Mouse (Mus musculus): ENCODE measurements around the gene Lhx6.
A peak's percentile ranks its signal among the peaks of the same experiment; 100 is the strongest.

Lhx6 gene

DNA sequence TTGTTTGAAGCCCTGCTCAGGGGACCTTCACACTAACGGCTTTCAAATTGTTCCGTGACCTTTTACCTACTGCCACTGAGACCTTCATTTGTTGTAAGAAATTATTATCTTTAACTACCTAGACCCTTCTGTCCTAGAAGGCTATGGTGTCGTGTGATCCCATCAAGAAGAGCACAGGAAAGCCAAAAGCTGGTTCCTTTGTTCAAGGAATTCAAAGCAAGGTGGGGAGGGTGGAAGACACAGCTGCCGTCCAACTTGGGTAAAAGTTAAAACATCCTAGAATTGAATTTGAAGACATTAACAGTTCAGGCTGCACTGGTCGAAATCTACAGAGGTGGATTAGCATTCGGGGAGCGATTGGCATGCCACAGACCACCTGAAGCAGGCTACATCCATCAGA is 71.2 kb downstream of the Lhx6 start:
- peak; percentile 91 for DNase-seq

DNA sequence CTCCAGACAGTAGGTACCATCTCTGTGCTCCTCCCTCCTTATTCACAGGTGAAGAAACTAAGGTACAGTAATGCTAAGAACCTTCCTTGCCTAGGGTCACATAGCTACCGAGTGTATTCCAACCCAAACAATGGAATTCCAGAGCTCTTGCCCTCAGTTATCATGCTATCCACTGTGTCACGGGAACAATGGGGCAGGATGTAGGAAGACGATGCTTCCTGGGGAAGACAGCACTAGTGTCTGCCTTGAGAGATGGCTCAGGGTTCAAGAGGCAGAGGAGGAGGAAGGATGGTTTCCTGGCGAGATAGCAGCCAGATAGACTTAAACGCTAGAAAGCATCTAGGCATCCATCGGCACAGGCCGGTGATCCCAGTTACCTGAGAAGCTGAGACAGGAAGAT is 72.3 kb downstream of the Lhx6 start:
- DNase-seq, result no peak

Measured in heart, adult 11 months (tissue).